Mouse (Mus musculus) adrenal gland, postnatal 4 days (tissue): Measurements from ENCODE around the gene Gm21188. TPM values are rescaled to one million over a fixed set of nuclear protein-coding genes. Genes with fewer than 3 reads are reported as not detected.
"Not testable (repeated sequence)": the region's sequence is repeated elsewhere in the genome, so short reads cannot be mapped to it uniquely, and the experiment has no call there.

Experiments
- DNase-seq, 2 experiments: peaks; one replicate each; pipeline ENCODE4 v3.0.0; 2021 to 2022; ENCODE audit warnings: low spot score in 2 of 2, mixed read lengths in 2 of 2
- long read RNA-seq, 2 experiments: library from polyadenylated mRNA; stranded (forward); transcript quantifications; one replicate each; pipeline ENCODE4 v2.0.0; 2021
- total RNA-seq, 2 experiments: library from RNA; stranded (reverse); gene quantifications; 2 replicates each; pipeline ENCODE4 v1.2.3; 2021

The Gm21188 gene
- under 1 TPM; 0.28 to 0.34 TPM for total RNA-seq
- long read RNA-seq, experiment 1, partial matches to known transcripts = 0 of 1 reads
- long read RNA-seq, experiment 1, other reads (novel, unspliced or antisense) = 1 of 1 reads
- long read RNA-seq, experiment 2, partial matches to known transcripts = 0 of 2 reads
- long read RNA-seq, experiment 2, other reads (novel, unspliced or antisense) = 2 of 2 reads

DNA sequence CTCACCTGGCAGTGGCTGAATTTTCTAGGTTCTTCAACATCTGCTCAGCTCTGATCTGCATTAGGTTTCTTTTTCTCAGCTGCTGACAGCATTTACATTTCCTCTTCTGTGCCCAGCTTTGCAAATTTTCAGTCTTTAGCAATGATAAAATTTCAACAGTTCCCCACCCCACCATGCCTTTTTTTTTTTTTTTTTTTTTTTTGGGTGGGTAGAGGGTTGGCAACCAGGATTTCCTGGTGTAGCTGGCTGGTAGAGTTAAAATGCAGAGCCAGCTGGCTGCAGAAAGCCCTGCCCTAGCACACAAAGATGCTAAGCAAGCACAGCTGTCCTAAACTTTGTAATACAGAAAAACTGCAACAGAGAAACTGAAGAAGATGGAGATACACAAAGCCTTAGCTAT is at the start of gene Gm21188:
Gene Gm21188 (minus strand): TSS at position 110 of the 400 bp plus-strand sequence.
- not testable (repeated sequence) for DNase-seq

DNA sequence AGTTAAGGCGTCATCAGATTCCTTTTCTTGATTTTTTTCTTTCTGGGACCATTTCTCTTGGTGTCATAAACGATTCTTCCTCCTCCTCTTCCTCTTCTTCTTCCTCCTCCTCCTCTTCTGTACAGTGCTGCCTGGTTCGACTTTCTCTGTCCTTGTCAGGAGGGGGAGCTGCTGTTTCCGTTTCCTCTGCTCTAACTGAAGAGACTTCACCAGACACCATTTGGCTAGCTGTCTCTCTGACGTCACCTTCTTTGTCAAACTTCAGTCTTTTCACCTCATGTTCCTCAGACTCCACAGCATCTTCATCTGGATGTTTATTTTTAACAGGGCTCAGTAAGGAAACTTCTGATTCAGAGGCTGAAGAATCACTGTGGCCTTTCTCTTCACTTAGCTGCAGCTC is 47.3 kb upstream of the Gm21188 start:
- DNase-seq = not testable (repeated sequence)

DNA sequence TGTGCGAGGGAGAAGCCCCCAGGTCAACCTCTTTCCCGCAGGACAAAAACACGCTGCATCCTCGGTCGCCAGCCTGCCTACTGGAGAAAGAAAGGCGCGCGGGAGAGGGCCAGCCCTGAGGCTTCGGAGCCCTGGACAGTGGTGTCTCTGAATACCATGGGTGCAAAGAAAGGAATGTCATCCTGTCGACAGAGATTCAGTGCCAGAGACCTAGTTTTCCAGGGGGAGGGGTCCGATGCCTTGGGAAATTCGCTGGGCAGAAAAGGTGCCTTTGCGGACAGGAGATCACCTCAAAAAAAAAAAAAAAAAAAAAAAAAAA is 44.9 kb upstream of the Gm21188 start:
- DNase-seq = not testable (repeated sequence)

DNA sequence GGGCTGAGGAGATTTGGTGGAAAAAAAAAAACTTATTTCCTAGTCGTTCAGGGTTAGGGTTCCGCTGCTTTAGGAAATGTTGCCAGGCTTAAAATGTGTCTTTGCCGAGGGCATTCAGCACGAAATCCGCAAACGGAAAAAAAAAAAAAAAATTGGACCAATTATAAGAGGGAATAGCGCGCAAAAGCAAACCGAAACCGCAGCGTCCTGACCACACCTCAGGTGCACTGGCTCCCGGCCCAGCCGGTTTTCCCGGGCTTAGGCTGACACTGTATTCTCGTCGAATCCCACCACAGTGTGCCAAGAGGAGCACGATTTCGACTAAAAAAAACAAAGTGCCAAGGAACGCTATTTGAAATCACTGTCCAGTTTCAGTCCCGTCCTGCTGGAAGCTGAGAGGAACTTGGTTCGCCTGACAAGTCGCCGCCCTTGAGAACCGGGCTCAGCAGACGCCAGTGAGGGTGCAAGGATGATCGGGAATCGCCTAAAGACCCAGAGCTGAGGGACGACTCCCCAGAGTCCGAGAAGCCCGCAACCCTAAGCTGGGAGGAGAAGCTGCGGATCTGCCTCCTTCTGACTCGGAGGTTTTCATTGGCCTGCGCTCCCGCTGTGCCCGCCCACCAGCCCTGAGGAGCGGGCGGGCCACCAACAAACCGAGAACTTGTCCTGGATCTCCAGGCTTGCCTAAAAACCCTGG is 44.4 kb upstream of the Gm21188 start:
- DNase-seq = not testable (repeated sequence)

DNA sequence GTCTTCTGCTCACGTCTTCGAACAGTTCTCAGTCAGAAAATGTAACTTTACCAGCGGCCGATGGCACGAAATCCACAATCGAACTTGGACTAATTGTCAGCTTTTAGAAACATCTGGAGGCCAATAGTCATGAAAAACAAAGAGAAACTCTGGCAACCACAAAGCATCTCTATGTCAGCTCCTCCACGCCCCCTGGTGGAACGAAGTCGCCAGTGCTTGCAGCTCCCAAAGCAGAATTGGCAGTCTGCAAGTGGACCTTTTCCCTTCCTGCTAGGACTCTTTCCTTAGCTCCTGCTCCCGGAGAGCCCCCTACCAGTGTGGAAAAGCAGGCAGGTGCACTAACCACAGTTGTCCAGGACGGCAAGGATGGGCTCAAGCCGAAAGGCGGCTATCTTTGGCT is 41.0 kb upstream of the Gm21188 start:
- not testable (repeated sequence) for DNase-seq

DNA sequence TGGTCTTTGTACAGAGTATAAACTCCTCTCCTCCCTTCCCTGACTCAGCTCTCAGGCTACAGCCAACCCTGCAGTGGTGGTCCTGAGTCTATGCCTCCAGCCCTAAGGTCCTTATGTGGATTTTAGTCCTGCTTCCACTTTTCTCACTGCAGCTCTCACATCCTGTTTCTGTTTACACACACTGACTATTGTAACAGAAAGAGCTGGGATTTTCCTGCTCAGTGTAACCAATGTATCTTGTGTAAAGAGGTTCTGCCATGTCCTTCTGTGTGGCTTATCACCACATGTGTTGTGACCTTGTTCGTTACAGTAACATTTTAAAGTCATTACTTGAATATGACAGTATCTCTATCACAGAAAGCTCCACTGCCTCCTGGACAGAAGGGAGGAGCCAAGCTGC is 27.6 kb upstream of the Gm21188 start:
- not testable (repeated sequence) for DNase-seq

DNA sequence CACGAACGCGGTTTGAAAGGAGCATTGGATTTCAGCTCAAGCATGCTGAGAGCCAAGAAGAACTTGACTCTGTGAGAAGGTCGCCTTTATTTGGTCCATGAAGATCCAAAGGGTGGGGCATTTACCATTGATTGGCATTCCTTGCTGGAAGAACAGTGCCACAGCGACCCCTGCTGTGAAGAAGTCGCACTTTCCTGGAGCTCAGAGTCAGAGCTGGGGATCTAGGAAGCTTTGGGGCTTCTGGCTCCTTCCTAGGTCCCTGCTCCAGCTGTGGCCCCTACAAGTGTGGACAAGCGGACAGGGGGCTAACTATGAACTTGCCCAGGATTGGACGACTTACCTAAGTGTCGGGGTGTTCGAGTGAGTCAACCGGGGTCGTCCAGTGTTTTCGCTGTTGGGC is 18.9 kb upstream of the Gm21188 start:
- DNase-seq = not testable (repeated sequence)

DNA sequence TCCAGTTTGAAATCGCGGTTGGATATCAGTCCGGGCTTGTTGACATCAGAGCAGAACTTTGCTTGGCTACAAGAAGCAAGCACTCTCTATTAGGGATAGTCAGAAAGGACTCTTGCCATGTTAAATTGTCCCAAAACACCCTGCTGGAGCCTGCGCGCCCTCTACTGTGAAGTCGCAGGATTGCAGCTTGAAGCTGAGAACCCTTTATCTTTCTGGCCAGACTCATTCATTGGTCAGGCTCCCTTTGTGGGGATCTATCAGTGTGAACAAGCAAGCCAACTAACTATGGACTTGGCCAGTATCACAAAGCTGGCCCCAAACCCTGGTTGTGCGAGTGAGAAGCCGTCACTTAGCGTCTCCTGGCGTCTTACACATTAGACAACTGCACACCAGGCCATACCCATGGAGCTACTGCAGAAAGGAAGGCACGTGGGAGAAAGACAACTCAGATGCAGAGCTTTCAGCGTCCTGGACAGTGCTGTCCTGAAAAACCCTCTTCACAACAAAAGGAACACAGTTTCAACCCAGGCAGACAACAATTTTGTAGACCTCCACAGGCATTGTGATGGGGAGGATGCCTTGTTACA is 18.1 kb upstream of the Gm21188 start:
- DNase-seq = not testable (repeated sequence)

DNA sequence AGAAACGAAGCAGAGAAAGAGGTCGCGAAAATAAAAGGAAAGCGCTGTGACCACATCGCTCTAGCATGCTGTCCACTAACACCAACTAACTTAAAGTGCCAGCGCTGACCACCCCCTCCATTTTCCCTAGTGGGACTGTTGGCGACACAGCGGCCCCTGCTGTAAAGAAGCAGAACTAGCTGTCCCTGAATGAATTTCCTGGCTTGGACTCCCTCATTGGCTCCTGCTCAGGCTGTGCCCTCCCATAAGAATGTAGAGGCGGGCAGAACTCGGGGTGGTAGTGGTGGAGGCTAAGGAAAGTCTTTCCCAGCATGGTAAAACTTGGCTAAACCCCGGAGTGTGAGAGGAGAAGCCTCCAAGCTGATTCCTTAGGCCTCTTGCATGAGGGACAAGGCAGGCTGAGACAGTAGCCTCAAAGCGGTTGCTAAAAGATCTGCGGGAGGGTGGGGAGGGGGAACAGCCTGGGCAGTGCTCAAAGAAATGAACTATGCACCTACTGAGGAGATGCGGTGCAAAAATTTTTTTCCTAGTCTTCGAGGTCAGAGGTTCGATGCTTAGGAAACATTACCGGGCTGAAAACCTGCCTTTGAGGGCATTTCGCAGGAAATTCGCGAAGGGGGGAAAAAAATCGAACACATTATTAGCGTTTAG is 11.6 kb upstream of the Gm21188 start:
- not testable (repeated sequence) for DNase-seq

DNA sequence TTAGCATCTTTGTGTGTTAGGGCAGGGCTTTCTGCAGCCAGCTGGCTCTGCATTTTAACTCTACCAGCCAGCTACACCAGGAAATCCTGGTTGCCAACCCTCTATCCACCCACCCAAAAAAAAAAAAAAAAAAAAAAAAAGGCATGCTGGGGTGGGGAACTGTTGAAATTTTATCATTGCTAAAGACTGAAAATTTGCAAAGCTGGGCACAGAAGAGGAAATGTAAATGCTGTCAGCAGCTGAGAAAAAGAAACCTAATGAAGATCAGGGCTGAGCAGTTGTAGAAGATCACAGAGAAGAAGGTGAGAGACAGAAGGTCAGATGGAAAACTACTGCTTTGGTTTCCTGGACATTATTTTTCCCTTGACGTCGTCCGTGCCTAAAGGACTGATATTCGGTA is 10.9 kb upstream of the Gm21188 start:
- DNase-seq = not testable (repeated sequence)

DNA sequence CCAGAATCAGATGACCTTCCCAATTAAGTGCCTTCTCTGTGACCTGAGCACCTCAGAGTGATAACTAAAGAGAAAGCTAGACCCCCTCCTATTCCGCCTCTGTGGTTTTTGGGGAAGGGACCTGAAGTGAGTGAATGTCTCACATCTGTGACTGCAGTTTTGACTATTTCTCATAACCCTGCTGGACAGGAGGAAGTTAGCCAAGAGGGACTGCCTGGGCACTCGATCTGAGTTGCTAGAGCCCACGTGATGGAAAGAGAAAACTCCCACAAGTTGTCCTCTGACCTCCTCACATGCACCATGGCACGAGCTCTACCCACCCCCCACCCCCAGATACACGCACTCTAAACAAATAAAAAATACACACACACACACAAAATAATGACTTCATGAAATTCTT is 3.4 kb downstream of the Gm21188 start:
- DNase-seq = not testable (repeated sequence)

DNA sequence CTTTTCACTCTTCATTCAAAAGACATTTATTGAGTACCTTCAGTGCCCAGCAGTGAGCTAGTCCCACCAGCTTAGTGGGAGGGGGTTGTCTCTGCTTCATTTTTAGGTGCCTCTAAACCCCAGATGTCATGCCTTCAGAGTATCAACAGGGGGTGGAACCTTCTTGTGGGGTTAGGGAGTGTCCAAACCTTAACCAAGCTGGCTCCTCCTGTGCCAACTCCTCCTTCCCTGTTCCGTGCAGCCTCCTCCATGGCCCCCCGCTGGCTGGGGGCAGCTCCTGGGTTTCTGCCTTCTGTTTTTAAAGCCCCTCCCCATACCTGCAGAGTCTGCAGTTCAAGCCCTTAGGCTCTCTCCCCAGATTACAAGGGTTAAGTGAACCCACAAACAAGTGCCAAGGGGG is 3.8 kb downstream of the Gm21188 start:
- DNase-seq = not testable (repeated sequence)

DNA sequence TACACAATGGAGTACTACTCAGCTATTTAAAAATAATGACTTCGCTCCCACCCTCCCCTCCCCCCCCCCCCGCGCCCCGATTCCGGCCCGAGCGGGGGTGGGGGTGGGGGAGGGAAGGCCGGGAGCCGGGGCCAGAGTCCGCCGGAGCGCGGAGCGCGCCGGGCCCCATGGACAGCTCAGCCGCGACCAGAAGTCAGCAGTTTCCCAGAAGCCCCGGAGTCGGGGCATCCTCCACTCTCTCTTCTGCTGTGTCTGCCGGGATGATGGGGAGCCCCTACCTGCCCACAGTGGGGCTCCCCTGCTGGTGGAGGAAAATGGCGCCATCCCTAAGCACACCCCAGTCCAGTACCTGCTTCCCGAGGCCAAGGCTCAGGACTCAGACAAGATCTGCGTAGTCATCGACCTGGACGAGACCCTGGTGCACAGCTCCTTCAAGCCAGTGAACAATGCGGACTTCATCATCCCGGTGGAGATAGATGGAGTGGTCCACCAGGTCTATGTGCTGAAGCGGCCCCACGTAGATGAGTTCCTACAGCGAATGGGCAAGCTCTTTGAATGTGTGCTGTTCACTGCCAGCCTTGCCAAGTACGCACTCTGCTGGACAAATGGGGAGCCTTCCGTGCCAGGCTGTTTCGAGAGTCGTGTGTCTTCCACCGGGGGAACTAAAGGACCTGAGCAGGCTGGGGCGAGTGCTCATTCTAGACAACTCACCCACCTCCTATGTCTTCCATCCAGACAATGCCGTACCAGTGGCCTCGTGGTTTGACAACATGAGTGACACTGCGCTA is 5.4 kb downstream of the Gm21188 start:
- DNase-seq = not testable (repeated sequence)

DNA sequence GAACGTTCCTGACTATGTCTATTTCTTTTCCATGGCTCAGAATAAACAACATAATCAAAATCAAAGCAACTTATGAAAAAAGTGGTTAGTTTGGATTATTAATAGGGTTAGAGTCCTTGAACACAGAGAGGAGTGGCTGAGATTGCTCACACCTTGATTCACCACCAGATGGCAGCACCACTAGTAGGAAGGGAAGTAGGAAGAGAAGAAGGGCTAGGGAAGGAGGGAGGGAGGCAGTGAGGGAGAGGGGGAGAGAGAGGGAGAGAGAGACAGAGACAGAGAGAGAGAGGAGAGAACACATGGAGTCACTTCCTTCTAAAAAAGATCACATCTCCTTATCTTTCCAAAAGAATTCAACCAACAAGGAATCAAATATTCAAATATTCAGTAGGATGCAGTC is 10.8 kb downstream of the Gm21188 start:
- DNase-seq = peak in 1 of 2 experiments; percentile 11

DNA sequence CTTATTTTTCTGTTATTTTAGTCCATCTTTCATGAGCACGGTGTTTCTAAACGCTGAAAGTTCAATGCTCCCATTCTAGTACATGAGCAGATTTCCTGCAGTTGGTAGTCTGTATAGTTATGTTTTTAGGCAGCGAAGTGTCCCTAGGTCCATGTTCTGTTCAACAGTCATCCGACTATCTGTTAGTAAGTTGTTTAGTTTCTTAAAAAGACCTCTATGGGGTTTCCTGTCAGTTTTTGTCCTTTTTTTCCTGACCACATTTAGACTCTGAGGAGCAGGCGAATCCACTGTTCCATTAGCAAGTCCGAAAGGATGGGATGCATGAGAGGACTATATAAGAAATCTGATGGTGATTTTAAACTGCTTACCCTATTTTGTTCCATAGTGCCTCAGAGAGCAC is 14.1 kb downstream of the Gm21188 start:
- DNase-seq = not testable (repeated sequence)

DNA sequence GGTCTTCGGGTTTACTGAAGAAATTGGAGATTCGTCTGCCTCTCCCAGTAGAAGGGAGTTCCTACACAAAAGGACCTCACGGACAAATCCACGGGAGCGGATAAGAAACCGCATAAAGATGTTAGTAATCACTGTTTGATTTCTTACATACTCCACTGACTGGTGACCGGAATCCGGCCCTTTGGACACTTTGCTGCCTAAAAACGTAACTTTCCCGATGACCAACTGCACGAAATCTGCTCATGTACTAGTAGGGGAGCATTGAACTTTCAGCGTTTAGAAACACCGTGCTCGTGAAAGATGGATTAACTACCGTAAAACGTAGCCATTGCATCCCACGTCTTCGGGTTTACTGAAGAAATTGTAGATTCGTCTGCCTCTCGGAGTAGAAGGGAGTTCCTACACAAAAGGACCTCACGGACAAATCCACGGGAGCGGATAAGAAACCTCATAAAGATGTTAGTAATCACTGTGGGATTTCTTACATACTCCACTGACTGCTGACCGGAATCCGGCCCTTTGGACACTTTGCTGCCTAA is 15.3 kb downstream of the Gm21188 start:
- DNase-seq = not testable (repeated sequence)

DNA sequence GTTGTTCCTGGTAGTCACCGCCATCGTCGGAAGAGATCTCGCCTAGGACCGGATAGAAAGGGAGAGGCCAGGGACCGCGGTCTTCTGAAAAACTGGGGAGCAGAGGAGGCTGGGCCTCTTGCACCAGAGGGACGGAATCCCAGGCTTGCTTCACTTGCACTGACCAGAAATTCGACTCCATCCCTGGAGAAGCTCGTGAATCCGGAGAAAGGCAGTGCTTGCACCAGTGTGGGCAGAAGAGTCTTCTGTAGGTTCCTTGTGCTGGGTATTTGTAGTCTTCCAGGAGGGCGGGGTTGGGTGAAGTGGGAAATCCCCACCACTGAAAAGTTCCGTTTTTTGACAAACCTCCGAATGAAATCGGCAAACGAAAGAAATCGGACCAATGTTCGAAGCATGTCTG is 16.8 kb downstream of the Gm21188 start:
- not testable (repeated sequence) for DNase-seq

DNA sequence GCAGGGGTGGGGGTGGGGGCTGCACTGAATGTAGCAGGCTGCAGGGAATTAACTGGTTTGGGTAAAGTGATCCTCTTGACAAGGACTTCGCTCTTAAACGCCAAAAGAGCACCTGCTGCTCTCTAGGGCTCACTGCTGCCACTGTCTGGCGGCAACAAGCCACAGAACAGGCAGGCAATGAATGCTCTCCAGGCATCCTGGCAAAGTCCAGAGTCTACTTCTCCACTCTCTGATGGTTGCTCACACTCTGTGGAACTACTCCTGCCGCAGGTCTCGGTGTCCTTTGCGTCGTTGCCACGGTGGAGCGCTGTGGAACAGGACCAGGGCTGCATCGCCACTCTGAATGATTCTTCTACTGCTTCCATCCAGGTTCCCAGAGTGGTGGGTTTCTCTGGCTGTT is 17.4 kb downstream of the Gm21188 start:
- DNase-seq = not testable (repeated sequence)

DNA sequence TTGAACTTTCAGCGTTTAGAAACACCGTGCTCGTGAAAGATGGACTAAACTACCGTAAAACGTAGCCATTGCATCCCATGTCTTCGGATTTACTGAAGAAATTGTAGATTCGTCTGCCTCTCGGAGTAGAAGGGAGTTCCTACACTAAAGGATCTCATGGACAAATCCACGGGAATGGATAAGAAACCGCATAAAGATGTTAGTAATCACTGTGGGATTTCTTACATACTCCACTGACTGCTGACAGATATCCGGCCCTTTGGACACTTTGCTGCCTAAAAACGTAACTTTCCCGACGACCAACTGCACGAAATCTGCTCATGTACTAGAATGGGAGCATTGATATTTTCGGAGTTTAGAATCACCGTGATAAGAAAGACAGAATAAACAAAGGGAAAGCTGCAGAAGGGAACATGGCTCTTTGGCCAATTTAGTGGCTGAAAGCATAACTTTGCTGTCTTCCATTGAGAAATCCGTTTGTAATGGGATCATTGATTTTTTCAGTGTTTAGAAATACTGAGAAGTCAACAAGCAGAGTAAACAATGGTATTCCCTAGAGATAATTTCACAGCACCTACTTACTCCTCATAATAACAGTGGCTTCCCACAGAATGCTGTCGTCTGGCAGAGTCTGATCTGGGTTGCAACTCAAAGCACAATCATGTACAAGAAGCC is 18.3 kb downstream of the Gm21188 start:
- peak; percentile 5 to 8 for DNase-seq

DNA sequence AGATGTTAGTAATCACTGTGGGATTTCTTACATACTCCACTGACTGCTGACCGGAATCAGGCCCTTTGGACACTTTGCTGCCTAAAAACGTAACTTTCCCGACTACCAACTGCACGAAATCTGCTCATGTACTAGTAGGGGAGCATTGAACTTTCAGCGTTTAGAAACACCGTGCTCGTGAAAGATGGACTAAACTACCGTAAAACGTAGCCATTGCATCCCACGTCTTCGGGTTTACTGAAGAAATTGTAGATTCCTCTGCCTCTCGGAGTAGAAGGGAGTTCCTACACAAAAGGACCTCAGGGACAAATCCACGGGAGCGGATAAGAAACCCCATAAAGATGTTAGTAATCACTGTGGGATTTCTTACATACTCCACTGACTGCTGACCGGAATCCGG is 20.3 kb downstream of the Gm21188 start:
- DNase-seq = not testable (repeated sequence)
